Mouse (Mus musculus) ES-E14 (cell line): ENCODE measurements around the gene Pbld1.

ENCODE experiments used
- CHD2 ChIP-seq: IDR thresholded peaks from 2 replicates; pipeline ENCODE4 v1.6.1; 2014; ENCODE audit warnings: mild to moderate bottlenecking, low read depth, low read length, inconsistent platforms
- ZNF384 ChIP-seq: IDR thresholded peaks from 2 replicates; pipeline ENCODE4 v1.6.1; 2012; ENCODE audit warnings: low read depth, low read length, inconsistent platforms

DNA sequence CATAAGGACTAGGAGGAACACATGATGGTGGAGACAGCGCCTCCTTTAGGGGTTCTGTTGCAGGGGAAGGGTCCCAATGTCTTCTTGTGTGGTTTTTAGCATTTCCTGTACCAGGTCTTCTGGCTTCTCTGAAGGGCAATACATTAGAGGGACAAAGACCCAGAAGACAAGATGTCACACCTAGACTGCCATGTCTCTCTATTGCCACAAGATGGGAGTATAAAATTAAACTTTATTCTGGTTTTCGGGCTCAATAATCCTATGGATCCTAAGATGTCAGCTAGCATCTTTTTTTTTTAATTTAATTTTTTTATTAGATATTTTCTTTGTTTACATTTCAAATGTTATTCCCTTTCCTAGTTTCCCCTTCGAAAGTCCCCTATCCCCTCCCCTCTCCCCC lies 16.8 kb upstream of the Pbld1 start:
- TF ChIP-seq ZNF384 (0 out of 2 replicates have a peak, but pooled peaks have one; percentile 12), CHD2 (no peak)
